Mouse (Mus musculus): Measurements from ENCODE around the gene Tcte2. TPM values are rescaled to one million over a fixed set of nuclear protein-coding genes. Genes with fewer than 3 reads are reported as not detected.
A peak's percentile ranks its signal among the peaks of the same experiment; 100 is the strongest.

The Tcte2 gene
- polyA plus RNA-seq, 1 experiment from 2014 or later, result 2.8 TPM

- no peaks in the 10 kb centered on the region for H3K9me3 ChIP-seq
- 0 out of 2 replicates have a peak, but pooled peaks cover 8% of the 10 kb centered on the region for H3K27me3 ChIP-seq (replicated peaks; ENCODE audit: low read depth, poor library complexity, severe bottlenecking)
- DNase-seq (ENCODE audit: low spot score), result no peak
- H3K4me1 ChIP-seq, result peaks cover 5% of the 10 kb centered on the region; the same call in 1 of the 2 replicates
- no peak overlapping the region for H3K4me3 ChIP-seq
- H3K36me3 ChIP-seq (replicated peaks), result no peaks in the 10 kb centered on the region
- H3K27ac ChIP-seq (replicated peaks), result no peak overlapping the region
- 81% methylated on average over 6 of the region's 6 CpGs for WGBS
Measured at GRCm38 (mm10) chr17:13712116-13712515, 49.5 kb downstream of the Tcte2 start.

DNA sequence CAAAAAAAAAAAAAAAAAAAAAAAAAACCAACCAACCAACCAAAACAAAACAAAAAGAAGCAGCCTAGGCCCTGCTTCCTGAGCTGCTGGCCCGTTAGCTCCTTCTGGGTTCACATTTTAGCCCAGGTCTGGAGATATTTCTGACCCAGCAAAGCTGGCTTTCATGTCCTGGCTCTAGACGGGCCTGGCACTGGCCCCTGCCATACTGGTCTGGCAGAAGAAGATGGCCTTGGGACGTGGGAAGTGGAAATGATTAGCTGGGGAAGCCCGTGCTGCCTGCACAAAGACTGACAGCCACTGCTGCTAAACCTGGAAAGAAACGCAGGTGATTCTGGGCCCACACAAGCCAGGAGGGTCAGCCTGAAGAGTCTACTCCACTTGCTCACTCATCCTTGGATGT is 50.5 kb downstream of the Tcte2 start:
- Histone ChIP-seq H3K9me3 (no peaks in the 10 kb centered on the region), H3K36me3 (replicated peaks) (no peaks in the 10 kb centered on the region), H3K27ac (replicated peaks) (no peak overlapping the region), H3K4me1 (peaks cover 5% of the 10 kb centered on the region; the same call in 1 of the 2 replicates), H3K4me3 (no peak overlapping the region), H3K27me3 (replicated peaks; ENCODE audit: low read depth, poor library complexity, severe bottlenecking) (0 out of 2 replicates have a peak, but pooled peaks cover 8% of the 10 kb centered on the region)
- WGBS, result 68% methylated on average over 5 of the region's 5 CpGs
- DNase-seq (ENCODE audit: low spot score), result no peak

- H3K4me1 ChIP-seq, result peaks cover 26% of the 10 kb centered on the region
- no peak overlapping the region for H3K27ac ChIP-seq (replicated peaks)
- H3K36me3 ChIP-seq (replicated peaks), result no peaks in the 10 kb centered on the region
- no peak overlapping the region for H3K4me3 ChIP-seq
- H3K27me3 ChIP-seq (replicated peaks; ENCODE audit: low read depth, poor library complexity, severe bottlenecking), result 0 out of 2 replicates have a peak, but pooled peaks cover 8% of the 10 kb centered on the region
- DNase-seq (ENCODE audit: low spot score), result peak; percentile 25
- 33% methylated on average over 4 of the region's 4 CpGs for WGBS
- H3K9me3 ChIP-seq, result no peaks in the 10 kb centered on the region
Measured at GRCm38 (mm10) chr17:13705481-13705921, 56.1 kb downstream of the Tcte2 start.

- Histone ChIP-seq H3K27me3 (replicated peaks; ENCODE audit: low read depth, poor library complexity, severe bottlenecking) (0 out of 2 replicates have a peak, but pooled peaks cover 8% of the 10 kb centered on the region), H3K36me3 (replicated peaks) (no peaks in the 10 kb centered on the region), H3K4me3 (no peak overlapping the region), H3K9me3 (no peaks in the 10 kb centered on the region), H3K4me1 (peaks cover 37% of the 10 kb centered on the region), H3K27ac (replicated peaks) (no peak overlapping the region)
- WGBS, result 56% methylated on average over 9 of the region's 9 CpGs
- DNase-seq (ENCODE audit: low spot score), result no peak
Measured at GRCm38 (mm10) chr17:13703611-13704320, 57.9 kb downstream of the Tcte2 start.

DNA sequence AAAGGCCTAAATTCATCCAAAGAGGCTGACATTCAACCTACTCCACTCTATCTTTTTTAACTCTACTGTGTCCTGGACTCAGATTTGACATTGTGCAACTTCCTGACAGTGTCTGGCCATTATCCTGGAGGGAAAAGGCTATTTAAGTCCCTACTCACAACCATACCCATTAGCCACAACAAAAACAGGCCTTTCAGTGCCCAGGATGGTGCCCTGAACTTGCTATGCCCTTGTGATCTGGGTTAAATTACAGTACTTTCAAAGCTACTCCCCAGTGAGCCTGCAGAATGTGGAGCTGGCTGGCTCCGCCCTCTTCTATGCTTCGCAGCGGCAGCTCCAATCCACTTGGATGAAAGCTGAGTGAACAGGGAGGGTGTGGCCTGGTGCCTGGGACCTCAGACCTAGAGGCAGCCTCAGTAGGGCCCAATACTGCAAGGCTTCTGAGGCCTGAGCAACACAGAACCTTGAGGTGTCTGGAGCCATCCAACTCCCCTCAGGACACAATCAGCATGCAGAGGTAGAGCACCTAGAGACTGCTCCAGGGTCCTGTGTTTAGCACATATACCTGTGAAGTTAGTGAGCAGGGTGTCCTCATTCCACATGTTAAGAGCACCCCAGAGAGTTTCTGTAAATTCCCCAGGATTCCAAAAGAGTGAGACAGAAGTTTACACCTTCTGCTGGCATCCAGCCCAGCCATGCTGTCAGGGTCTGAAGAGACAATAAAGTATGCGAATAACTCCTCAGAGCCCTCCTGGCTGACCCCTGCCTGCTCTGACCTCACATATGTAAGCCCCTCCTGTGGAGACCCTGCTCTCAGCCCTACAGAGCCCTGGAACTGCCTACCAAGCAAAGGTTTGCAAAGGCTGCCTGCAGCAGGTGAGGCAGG is 61.3 kb downstream of the Tcte2 start:
- no peak overlapping the region for H3K4me3 ChIP-seq
- WGBS, result 27% methylated on average over 4 of the region's 4 CpGs
- H3K27ac ChIP-seq (replicated peaks), result peak overlapping the region; percentile 73
- peak; percentile 78 for DNase-seq (ENCODE audit: low spot score)
- H3K4me1 ChIP-seq, result peaks cover 31% of the 10 kb centered on the region
- no peaks in the 10 kb centered on the region for H3K9me3 ChIP-seq
- H3K27me3 ChIP-seq (replicated peaks; ENCODE audit: low read depth, poor library complexity, severe bottlenecking), result no peaks in the 10 kb centered on the region
- H3K36me3 ChIP-seq (replicated peaks), result no peaks in the 10 kb centered on the region

DNA sequence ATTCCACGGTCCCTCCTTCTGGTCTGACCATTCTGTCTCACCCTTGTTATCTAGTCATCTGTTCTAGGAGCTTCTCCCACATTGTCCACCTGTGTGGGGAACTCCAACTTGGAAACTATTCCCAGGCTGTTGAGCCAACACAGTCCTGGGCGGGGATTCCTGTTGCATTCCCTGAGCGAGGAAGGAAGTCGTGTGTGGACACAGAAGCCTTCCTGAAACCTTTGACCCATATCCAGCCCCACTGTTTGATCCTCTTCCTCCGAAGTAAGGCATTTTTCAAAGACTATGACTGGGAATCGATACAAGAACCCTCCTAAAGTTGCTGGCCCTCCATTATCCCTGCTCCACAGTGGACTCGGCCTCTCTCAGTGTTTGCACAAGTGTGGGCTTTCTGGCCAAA is 61.9 kb downstream of the Tcte2 start:
- Histone ChIP-seq H3K4me1 (peaks cover 26% of the 10 kb centered on the region), H3K36me3 (replicated peaks) (no peaks in the 10 kb centered on the region), H3K4me3 (no peak overlapping the region), H3K9me3 (no peaks in the 10 kb centered on the region), H3K27me3 (replicated peaks; ENCODE audit: low read depth, poor library complexity, severe bottlenecking) (no peaks in the 10 kb centered on the region), H3K27ac (replicated peaks) (peak overlapping the region; percentile 73)
- DNase-seq (ENCODE audit: low spot score), result no peak
- 55% methylated on average over 7 of the region's 7 CpGs for WGBS

DNA sequence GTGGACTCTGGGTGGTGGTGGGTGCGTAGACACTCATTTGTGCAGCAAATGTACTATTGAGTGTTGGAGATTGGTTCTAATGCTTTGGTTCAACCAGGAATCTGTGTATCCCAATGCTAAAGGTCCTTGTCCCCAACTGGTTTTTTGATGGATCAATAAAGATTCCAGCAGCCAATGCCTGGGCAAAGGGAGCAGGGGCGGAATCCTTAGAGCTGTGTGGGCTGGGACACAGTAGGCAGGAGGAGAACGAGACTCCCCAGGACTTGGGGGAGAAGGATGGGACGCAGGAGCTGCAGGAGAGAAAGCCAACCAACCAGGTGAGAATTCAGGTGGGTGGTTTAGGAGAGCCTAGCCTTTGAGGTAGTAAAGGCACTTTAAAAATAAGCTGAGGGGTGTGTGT is 63.4 kb downstream of the Tcte2 start:
- 0 out of 2 replicates have a peak, but pooled peaks cover 2% of the 10 kb centered on the region for H3K27me3 ChIP-seq (replicated peaks; ENCODE audit: low read depth, poor library complexity, severe bottlenecking)
- no peak overlapping the region for H3K27ac ChIP-seq (replicated peaks)
- H3K36me3 ChIP-seq (replicated peaks), result no peaks in the 10 kb centered on the region
- no peaks in the 10 kb centered on the region for H3K9me3 ChIP-seq
- no peak for DNase-seq (ENCODE audit: low spot score)
- WGBS, result 88% methylated on average over 4 of the region's 4 CpGs
- H3K4me3 ChIP-seq, result no peak overlapping the region
- peaks cover 18% of the 10 kb centered on the region for H3K4me1 ChIP-seq

DNA sequence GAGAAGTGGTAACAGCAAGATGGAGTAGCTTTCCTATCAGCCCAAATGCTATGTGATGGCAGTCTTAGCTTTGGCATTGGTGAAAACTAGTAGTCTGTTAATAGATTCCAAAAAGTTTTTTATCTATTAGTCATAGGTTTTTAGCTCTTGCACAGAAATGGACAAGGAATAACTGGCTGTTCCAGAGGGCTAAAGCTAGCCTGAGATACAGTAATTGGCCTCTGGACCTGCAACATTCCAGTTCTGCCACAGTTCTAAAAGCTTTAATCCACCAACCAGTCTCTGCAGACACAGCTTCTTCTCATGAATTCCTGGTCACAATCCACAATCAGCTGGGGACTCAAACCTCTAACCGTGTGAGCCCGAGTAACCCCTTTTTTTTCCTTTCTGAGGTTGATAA is 64.0 kb downstream of the Tcte2 start:
- DNase-seq (ENCODE audit: low spot score), result no peak
- Histone ChIP-seq H3K36me3 (replicated peaks) (no peaks in the 10 kb centered on the region), H3K27ac (replicated peaks) (no peak overlapping the region), H3K4me3 (no peak overlapping the region), H3K9me3 (no peaks in the 10 kb centered on the region), H3K4me1 (peaks cover 18% of the 10 kb centered on the region), H3K27me3 (replicated peaks; ENCODE audit: low read depth, poor library complexity, severe bottlenecking) (0 out of 2 replicates have a peak, but pooled peaks cover 4% of the 10 kb centered on the region)
- 88% methylated on average over 2 of the region's 2 CpGs for WGBS

GRCm38 (mm10) chr17:13695881-13696280 is 65.7 kb downstream of the Tcte2 start:
- Histone ChIP-seq H3K4me3 (no peak overlapping the region), H3K36me3 (replicated peaks) (no peaks in the 10 kb centered on the region), H3K27me3 (replicated peaks; ENCODE audit: low read depth, poor library complexity, severe bottlenecking) (0 out of 2 replicates have a peak, but pooled peaks cover 4% of the 10 kb centered on the region), H3K27ac (replicated peaks) (no peak overlapping the region), H3K4me1 (peaks cover 14% of the 10 kb centered on the region), H3K9me3 (no peaks in the 10 kb centered on the region)
- WGBS, result 86% methylated on average over 5 of the region's 5 CpGs
- no peak for DNase-seq (ENCODE audit: low spot score)

DNA sequence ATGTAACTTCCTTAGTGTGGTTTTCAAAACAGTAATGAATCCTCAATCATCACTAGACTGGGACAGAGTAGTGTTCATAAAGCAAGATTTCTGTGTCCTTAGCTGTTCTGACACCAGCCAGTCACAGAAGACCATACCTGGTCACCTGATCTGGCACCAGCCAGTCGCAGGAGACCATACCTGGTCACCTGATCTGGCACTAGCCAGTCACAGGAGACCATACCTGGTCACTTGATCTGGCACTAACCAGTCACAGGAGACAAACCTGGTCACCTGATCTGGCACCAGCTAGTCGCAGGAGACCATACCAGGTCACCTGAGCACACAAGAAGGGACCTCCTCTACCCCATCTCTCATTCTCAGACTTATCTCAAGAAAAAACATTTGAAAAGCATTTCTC is 66.4 kb downstream of the Tcte2 start:
- WGBS, result 89% methylated on average over 2 of the region's 2 CpGs
- 0 out of 2 replicates have a peak, but pooled peaks cover 4% of the 10 kb centered on the region for H3K27me3 ChIP-seq (replicated peaks; ENCODE audit: low read depth, poor library complexity, severe bottlenecking)
- no peaks in the 10 kb centered on the region for H3K9me3 ChIP-seq
- peaks cover 8% of the 10 kb centered on the region for H3K4me1 ChIP-seq
- no peaks in the 10 kb centered on the region for H3K36me3 ChIP-seq (replicated peaks)
- DNase-seq (ENCODE audit: low spot score), result no peak
- H3K27ac ChIP-seq (replicated peaks), result no peak overlapping the region
- no peak overlapping the region for H3K4me3 ChIP-seq

DNA sequence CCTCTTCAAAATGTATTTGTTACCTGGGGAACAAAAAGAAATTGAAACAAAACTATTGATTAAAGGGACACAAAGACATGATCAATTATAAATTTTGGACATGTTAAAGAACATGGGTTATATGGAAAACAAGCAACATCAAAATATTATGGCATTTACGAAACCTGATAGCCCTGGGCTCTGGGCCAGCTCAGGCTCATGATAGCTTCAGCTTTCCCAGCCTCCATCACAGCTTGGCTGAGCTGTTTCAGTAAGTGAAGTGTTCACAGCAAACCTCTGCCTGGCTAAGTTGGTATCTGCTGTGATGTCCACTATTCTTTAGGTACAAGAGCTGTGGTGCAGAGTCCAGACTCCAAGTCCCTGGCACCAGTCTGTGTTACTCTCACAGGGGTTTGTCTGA is 67.4 kb downstream of the Tcte2 start:
- H3K27me3 ChIP-seq (replicated peaks; ENCODE audit: low read depth, poor library complexity, severe bottlenecking), result 0 out of 2 replicates have a peak, but pooled peaks cover 4% of the 10 kb centered on the region
- 83% methylated on average over 1 of the region's 1 CpGs for WGBS
- no peaks in the 10 kb centered on the region for H3K4me1 ChIP-seq
- no peak overlapping the region for H3K4me3 ChIP-seq
- no peaks in the 10 kb centered on the region for H3K9me3 ChIP-seq
- no peak overlapping the region for H3K27ac ChIP-seq (replicated peaks)
- no peak for DNase-seq (ENCODE audit: low spot score)
- H3K36me3 ChIP-seq (replicated peaks), result no peaks in the 10 kb centered on the region

DNA sequence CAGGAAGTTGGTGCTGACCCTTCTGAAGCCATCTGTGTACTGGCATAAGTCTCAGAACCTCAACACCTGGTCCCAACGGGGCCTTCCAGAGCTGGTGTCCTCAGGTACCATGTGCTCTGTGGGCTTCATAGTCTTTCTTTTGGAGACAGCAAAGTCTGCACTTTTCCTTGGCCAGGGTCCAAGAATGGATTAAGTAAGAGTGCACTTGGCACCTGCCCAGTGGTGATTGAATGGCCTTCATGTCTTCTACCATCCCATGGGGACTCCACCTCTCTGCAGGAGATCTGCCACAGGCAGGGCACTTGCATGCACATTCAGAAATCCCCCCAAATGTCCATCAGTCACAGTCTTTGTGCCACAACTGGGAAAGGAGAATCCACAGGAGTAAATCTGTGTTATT is 74.0 kb downstream of the Tcte2 start:
- Histone ChIP-seq H3K9me3 (no peaks in the 10 kb centered on the region), H3K4me3 (no peak overlapping the region), H3K36me3 (replicated peaks) (no peaks in the 10 kb centered on the region), H3K27me3 (replicated peaks; ENCODE audit: low read depth, poor library complexity, severe bottlenecking) (no peaks in the 10 kb centered on the region), H3K27ac (replicated peaks) (no peak overlapping the region), H3K4me1 (peaks cover 24% of the 10 kb centered on the region)
- DNase-seq (ENCODE audit: low spot score), result no peak
- WGBS, result 92% methylated on average over 1 of the region's 1 CpGs
